Mouse (Mus musculus): ENCODE results near the gene Ccdc153.

The Ccdc153 gene

GRCm38 (mm10) chr9:44240399-44240798 lies at the start of gene Ccdc153:
Ccdc153 (plus strand) TSS chr9:44240676.
- DNase-seq (ENCODE audit: low read depth, low spot score), result no peak

DNA sequence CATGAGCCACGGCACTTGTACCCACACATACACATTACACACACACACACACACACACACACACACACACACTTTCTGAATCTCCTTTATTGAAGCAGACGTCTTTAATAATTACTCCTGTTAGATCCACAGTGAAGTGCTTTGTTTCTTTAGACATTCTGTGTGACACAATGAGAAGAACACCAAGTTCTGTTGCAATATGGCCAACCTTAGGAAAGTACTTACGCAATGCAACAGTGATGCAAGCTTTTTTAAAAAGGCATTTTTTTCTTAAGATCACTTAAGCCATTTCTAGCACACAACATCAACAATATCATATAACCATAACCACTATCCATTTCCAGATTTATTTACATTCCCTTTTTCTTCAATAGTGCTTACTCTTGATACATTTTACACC lies 49.3 kb upstream of the Ccdc153 start:
- no peak for DNase-seq (ENCODE audit: low read depth, low spot score)

DNA sequence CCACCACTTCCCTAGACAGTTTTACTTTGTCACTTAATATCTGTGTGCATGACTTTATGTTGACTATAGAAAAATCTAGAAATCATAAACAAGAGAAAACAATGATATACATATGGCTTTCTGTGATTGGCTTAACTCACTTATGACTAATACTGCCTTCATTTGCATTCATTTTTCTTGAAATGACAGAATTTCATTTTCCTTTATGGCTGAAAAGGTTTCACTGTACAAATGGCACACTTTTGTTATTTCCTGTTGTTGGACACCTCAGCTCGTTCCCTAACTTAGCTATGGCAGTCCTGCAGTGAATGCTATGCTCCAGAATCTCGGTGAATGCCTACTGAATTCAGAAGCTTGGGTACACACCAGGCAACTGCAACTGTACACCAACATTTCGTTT lies 48.2 kb upstream of the Ccdc153 start:
- no peak for DNase-seq (ENCODE audit: low read depth, low spot score)

- no peak for DNase-seq (ENCODE audit: low read depth, low spot score)
Measured at GRCm38 (mm10) chr9:44192794-44193193, 47.7 kb upstream of the Ccdc153 start.

DNA sequence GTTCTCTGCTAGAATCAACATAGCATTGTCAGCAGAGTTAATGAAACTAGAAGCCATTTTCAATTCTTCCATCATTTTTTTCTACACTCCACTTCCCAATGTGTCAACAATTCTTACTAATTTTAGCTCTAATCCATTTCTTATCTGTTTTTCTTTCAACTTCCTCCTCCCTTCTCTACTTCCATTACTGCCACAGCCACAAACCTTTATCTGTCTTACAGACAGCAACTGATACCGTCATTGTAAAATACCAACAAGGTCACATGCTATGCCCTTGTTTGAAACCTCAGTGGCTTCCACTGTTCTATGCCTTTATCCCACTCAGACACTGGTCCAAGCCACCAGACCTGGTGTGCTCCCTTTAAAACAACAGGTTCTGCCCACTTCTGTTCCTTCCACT lies 46.5 kb upstream of the Ccdc153 start:
- DNase-seq (ENCODE audit: low read depth, low spot score), result no peak

DNA sequence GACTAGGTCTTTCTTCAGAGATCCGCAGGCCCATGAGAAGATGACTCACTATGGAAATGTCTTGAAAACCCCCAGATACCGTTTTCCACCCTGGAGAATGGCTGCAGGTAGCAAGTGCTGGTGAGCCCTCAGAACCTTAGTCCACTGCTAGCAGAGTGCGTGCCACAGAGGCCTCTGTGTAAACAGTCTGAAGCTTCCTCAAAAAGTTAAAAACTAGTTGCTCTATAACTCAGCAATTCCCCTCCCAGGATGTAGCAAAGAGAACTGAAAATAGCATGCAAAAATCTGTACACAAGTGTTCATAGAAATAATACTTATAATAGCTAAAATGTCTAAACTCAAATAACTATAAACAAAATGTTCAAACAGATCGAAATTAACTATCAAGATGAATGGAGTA lies 44.1 kb upstream of the Ccdc153 start:
- no peak for DNase-seq (ENCODE audit: low read depth, low spot score)

DNA sequence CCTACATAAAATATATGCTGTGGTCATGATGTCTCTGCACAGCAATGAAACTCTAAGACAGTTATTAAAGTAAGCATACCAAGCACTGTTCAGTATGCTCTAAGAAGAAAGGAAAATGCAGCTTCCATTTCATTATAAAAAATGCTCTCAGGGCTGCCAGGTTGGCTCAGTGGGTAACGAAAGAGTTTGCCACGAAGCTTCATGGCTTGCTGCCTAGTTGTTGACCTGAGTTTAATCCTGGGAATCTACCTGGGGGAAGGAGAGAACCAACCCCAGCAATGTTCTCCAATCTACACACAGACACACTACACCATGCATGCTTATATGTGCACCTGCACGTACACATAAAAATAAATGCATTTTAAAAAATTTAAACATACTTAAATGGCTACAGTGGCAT lies 41.3 kb upstream of the Ccdc153 start:
- no peak for DNase-seq (ENCODE audit: low read depth, low spot score)

GRCm38 (mm10) chr9:44199580-44199979 lies 40.9 kb upstream of the Ccdc153 start:
- DNase-seq (ENCODE audit: low read depth, low spot score), result no peak

GRCm38 (mm10) chr9:44200458-44200857 lies 40.0 kb upstream of the Ccdc153 start:
- DNase-seq (ENCODE audit: low read depth, low spot score), result no peak

DNA sequence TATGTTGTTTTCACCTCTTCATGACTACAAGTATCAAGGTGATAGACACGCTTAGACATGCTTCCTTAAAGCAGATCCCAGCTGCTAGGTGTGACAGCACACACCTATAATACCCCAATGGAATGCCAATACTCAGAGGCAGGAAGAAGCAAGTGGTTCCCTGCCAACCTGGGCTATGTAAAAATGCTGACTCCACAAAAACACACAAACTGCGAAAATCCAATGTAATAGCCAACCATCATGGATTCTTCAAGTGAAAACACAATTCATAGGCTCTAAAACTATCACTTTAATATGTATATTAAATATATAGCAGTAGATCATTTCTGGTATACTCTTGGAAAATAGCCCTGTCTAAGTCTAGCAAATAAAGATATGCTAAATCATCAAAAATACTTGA lies 32.6 kb upstream of the Ccdc153 start:
- no peak for DNase-seq (ENCODE audit: low read depth, low spot score)

- DNase-seq (ENCODE audit: low read depth, low spot score), result no peak
Measured at GRCm38 (mm10) chr9:44209416-44209815, 31.1 kb upstream of the Ccdc153 start.

GRCm38 (mm10) chr9:44212406-44212805 lies 28.1 kb upstream of the Ccdc153 start:
- DNase-seq (ENCODE audit: low read depth, low spot score), result no peak

DNA sequence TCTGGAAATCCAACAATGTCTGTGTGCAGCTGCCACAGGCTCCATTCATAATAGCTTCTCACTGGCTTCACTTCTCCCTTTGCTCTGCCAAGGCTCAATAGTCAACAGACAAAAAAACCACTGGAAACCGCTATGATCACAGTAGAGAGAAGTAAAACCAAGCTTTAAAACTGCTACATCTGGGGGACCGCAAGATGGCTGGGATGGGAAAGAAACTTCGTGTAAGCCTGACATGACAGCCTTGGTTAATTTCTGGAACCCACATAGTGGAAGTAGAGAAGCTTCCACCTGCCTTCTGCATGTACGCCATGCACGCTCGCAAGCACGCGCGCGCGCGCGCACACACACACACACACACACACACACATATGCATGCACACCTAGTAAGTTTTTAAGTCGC lies 26.9 kb upstream of the Ccdc153 start:
- DNase-seq (ENCODE audit: low read depth, low spot score), result no peak

DNA sequence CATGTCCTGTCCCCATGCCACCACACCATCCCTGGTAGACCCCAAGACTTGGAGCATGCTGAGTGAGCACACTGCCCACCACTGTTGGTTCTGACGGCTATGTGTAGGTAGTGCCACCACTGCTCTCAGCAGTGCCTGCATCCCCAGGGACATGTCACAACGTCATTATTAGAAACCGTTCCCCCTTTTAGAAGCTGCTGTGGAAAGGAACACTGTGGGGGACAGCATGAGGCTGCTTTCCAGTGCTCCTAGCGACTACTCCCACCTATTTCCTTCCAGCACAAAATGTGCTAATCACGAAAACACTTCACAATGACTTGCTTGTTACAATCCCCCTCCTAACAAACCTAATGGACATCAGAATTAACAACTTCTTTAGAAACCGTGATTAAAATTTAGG lies 14.5 kb upstream of the Ccdc153 start:
- DNase-seq (ENCODE audit: low read depth, low spot score), result no peak

- DNase-seq (ENCODE audit: low read depth, low spot score), result no peak
Measured at GRCm38 (mm10) chr9:44231609-44232008, 8.9 kb upstream of the Ccdc153 start.

GRCm38 (mm10) chr9:44233021-44233801 lies 7.3 kb upstream of the Ccdc153 start:
- DNase-seq (ENCODE audit: low read depth, low spot score), result peak; percentile 32

DNA sequence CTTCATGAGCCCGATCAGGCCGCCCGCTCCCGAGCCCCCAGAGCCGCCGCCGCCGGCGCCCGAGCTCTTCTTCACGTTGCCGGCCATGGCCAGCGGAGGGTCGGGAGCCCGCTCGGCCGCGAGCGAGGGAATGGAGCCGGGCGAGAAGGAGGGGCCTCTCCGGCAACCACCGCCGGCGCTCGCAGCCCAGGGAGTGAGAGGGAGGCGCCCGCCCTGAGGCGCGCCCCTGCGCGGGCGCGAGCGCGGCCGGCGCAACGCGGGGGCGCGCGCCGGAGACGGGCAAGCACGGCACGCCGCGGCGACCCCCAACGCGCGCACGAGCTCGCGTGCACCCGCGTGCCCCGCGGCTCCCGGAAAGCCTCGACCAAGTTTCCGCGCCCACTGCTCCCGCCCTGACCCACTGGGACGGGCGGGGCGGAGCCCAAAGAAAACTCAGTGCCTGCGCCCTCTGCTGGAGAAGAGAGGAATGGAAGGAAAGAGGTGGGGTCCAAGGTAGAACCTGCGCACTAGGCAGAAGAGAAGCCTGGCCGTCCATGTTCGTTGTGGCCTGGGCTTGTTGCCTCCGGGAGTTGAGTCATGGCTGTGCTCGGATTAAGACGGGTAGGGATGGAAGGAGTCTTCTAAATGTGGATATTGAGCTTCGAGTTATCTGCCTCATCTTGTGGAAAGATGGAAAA lies 6.5 kb upstream of the Ccdc153 start, which contains the start of gene Cbl:
Gene Cbl (minus strand): TSS at position 248 of the 677 bp plus-strand sequence.
- peak; percentile 96 for DNase-seq (ENCODE audit: low read depth, low spot score)

DNA sequence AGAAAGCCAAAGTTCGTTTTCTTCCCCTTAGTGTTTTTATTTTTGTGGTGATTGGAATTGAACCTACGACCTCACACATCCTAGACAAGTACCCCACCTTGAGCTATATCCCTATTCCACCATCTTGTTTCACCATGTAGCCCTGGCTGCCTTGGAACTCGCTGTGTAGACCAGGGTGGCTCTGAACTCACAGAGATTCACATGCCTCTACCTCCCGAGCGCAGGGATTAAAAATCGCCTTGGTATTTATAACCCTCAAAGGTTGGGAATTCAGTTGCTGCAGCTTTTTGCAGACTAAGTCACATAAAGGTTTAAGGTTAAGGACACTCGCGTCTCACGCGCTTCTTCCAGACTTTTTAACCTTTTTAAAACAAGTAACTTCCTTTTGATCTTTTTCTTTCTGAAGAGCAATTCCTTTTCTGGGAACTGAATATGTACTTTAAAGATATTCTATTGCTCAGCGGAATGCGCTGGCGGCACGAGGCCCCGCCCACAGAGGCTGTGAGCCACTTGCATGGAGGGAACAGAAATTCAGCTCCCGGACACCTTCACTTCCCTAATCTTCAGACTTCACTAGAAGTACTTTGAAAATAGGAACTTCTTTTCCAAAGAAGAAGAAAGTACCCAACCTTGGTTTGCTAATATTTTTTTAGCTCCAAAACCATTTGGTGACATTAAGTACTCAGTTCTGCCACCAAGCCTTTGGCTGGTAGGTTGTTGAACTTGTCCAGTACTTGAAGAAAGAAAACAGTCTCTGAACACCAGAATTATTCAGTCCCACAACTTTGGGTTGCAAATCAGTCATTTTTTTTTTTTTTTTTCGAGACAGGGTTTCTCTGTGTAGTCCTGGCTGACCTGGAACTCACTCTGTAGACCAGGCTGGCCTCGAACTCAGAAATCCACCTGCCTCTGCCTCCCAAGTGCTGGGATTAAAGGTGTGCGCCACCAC lies 5.7 kb upstream of the Ccdc153 start:
- peak; percentile 57 for DNase-seq (ENCODE audit: low read depth, low spot score)

DNA sequence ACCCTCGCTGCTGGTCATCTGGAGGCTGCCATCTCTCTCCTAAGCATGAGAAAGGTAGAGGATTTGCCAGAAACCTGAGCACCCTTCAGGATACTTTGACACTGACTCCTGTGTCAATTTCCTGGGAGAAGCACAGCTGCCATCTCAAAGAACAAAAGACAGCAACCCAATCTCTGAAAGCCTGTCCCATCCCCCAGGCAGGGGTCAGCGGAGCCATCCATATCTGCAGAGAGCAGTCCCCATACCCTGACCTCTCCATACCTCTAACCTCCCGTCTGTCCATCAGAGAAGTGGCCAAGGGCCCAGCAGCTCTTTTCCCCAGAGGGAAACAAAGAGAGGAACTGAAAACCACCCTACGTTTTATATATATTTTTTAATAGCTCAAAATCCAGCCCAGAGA lies 3.9 kb upstream of the Ccdc153 start:
- no peak for DNase-seq (ENCODE audit: low read depth, low spot score)

DNA sequence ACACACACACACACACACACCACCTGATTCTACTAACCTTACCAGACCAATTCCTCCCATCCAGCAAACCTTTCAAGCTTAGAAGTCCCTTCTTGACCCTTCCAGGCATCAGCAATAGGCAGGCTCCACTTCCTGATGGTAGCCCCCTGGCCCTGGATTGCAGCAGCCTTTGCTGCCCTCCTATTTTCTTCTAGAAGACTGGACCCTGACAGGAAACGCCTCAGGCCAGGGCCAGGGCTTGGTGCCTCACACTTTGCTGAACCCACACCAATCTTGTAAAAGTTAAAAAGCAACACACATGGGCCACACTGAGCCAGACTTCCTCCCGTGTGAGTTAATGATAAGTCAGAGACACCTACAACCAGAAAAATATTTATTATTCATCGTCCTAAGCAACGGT lies 3.3 kb upstream of the Ccdc153 start:
- DNase-seq (ENCODE audit: low read depth, low spot score), result no peak

DNA sequence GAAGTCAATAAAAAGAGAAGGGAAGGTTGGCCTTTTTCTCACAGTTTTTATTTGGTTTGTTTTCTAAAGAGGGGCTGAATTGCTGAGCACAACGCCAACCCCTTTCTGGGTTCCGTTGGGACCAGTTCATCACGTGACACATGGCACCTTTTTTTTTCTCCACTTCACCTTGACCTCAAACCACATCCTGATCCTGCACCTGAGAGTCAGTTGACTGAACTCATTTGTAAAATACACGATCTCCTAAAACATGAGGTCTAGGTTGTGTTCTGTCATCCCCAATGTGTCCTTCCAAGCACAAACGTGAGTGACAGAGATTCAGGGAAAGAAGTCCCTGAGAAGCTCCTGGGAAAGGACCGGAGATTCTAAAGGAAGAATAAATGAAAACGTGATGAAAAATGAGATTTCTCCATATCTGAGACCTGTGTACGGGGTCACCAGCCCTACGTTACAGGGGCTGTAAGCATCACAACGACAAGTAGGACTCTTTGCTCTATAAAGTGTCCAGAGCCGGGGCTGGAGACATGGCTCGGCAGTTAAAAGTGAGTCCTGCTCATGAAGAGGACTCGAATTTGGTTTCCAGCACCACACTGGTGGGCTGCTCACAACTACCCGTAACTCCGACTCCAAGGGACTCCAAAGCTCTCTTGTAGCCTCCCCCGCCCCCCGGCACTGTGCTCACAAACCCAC lies 1.8 kb upstream of the Ccdc153 start:
- no peak for DNase-seq (ENCODE audit: low read depth, low spot score)

All from c-Kit-negative CD71-positive TER-119-positive erythroid progenitor cells, embryonic 14.5 days (primary cell).